Mouse (Mus musculus) spleen, adult 2 months (tissue): ENCODE results near the gene Dpp6.

ENCODE experiments used
- CTCF ChIP-seq: fragments of 200-500 bp; IDR thresholded peaks from 2 replicates; pipeline ENCODE4 v1.5.1; 2011; ENCODE audit warnings: mild to moderate bottlenecking, inconsistent platforms; ENCODE audit not compliant: insufficient read depth, insufficient read length, insufficient replicate concordance; ENCODE audit errors: extremely low read depth
- POLR2A ChIP-seq: fragments of 200-500 bp; IDR thresholded peaks from 2 replicates; pipeline ENCODE4 v1.6.1; 2011; ENCODE audit warnings: low read depth, low read length, inconsistent platforms

DNA sequence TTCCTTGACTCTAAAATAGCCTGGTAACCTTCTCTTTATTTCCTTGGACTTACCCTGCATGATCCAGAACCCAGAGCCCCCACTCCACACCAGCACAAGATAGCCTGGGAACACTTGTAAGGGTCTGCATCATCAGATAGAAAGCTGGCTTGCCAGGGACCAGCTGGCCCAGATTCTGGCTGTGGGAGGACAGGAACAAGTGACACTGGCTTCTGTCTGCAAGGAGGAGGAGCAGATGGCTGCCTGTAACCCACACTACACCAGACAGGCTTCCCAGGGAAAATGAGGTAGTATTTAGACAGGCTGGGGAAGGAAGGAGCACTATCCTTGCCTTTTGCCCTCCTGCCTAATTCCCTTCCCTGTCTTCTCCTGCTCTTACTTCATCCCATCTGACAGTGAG lies 900.3 kb downstream of the Dpp6 start:
- TF ChIP-seq CTCF (no peak), POLR2A (no peak)
